Mouse (Mus musculus) brain, embryonic 14.5 days (tissue): Measurements from ENCODE around the gene Junb. TPM values are rescaled to one million over a fixed set of nuclear protein-coding genes. Genes with fewer than 3 reads are reported as not detected.
A peak's percentile ranks its signal among the peaks of the same experiment; 100 is the strongest.

Experiments used
- DNase-seq: peaks from one replicate; pipeline ENCODE4 v3.0.0-alpha.2; 2011; ENCODE audit warnings: low read depth
- CTCF ChIP-seq: fragments of 200-500 bp; IDR thresholded peaks from 2 replicates; pipeline ENCODE4 v1.5.1; 2012; ENCODE audit warnings: inconsistent platforms, mild to moderate bottlenecking, moderate library complexity, borderline replicate concordance; ENCODE audit not compliant: insufficient read depth, insufficient read length; ENCODE audit errors: extremely low read depth
- POLR2A ChIP-seq: fragments of 200-500 bp; IDR thresholded peaks from 2 replicates; pipeline ENCODE4 v1.6.1; 2012; ENCODE audit warnings: mild to moderate bottlenecking, inconsistent platforms, borderline replicate concordance; ENCODE audit not compliant: poor library complexity, insufficient read depth, insufficient read length, severe bottlenecking; ENCODE audit errors: extremely low read depth
- polyA plus RNA-seq: library from polyadenylated mRNA; depleted of rRNA; stranded (reverse); fragments of >200 nt; gene quantifications from 2 replicates; pipeline ENCODE4 v1.2.3, GENCODE M21; 2012

Gene Junb
- polyA plus RNA-seq, 1 experiment, result 7.1 TPM

- DNase-seq, result peak; percentile 70
- TF ChIP-seq CTCF (peak; percentile 61), POLR2A (no peak)
Measured at GRCm38 (mm10) chr8:84945633-84946527, 32.6 kb downstream of the Junb start.

DNA sequence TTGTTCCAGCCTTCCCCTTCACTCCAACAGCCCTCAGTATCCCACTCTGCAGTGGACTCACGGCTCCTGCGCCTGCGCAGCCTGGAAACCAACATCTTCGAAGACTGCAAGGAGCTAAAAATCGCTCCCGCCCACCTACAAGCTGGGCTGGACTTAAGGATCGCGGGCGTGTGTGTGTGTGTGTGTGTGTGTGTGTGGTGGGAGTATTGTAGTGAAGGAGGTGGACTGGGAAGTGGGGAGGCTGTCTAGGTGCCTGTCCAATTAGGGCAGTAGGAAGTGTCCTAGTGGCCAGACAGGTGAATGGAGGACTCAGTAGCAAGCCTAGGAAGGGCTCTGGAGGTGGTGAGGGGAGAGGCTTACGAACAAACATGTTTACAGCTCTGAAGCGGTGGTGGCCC is 33.3 kb downstream of the Junb start:
- TF ChIP-seq CTCF, result no peak
- TF ChIP-seq POLR2A, result no peak
- DNase-seq, result peak; percentile 86

- peak; percentile 80 for DNase-seq
- no peak for TF ChIP-seq CTCF
- no peak for TF ChIP-seq POLR2A
Measured at GRCm38 (mm10) chr8:84944478-84945160, 33.9 kb downstream of the Junb start.

DNA sequence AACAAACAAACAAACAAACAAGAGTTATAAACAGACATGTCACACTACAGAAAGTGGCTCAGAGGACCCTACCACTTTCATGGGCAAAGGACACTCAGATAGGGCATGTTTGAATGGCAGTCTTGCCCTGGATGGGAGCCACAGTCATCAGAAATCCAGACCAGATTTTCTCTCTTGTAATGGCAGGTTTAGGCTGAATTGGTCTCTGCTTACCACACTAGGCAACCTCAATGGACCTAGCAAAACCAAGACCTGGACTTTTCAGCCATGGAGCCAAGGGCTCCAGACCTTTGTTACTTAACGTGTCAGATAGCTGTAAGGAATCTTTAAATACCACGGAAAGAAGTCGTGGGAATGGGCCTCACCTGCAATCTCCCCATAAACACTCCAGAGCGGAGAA is 34.8 kb downstream of the Junb start:
- peak; percentile 58 for DNase-seq
- TF ChIP-seq CTCF (no peak), POLR2A (no peak)

- no peak for DNase-seq
- no peak for TF ChIP-seq POLR2A
Measured at GRCm38 (mm10) chr8:84937620-84938485, 40.7 kb downstream of the Junb start.

DNA sequence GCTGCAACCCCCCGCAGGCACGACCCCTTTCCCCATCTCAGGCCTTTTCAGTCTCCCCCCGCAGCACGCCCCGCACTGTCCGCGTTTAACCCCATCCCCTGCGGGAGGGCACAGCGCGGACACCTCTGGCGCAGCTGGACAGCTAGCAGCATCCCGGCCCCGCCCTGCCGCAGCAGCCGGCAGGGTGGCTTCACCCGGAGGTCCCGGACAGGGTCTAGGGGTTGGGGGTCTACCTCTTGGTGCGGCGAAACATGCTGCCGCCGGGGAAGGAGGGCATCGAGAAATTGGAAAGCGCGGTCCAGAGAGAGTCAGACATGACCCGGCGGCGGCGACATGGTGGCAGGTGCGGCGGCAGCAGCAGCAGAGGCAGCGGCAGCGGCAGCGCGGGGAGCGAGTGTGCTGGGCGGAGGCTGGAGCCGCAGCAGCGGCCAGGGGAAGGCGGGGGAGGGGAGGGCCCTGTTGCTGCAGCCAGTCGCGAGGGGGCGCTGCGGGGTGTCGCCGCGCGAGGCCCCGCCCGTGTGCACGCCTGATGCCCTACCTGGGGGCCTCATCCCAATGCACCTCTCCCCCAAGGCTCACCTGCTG is 41.5 kb downstream of the Junb start, which contains the start of gene Mast1:
Gene Mast1 (minus strand): TSS at position 398 of the 585 bp plus-strand sequence.
- peak; percentile 87 for TF ChIP-seq POLR2A
- TF ChIP-seq CTCF, result peak; percentile 67
- peak; percentile 93 for DNase-seq

- peak; percentile 64 for DNase-seq
- no peak for TF ChIP-seq POLR2A
- no peak for TF ChIP-seq CTCF
Measured at GRCm38 (mm10) chr8:84936041-84936961, 42.2 kb downstream of the Junb start.

DNA sequence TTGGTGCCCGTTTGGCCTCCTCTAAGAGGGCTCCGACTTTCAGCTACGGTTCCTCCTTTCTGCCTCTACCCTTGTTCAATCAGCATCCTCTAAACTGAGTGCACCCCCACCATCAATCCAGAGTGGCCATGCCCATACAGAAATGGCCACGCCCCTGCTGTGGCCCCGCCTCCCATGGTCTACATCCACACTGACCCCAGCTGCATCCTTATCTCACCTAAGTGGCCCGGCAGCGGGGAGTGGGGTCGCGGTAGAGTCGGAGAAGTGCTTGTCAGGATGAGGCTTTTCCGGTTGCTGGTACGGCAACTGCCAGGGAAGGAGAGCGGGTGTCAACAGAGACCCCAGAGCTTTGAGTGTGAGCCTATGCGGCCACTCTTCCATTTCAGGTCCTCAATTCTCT is 43.0 kb downstream of the Junb start:
- peak; percentile 38 for DNase-seq
- no peak for TF ChIP-seq CTCF
- no peak for TF ChIP-seq POLR2A

- TF ChIP-seq CTCF (no peak), POLR2A (no peak)
- DNase-seq, result peak; percentile 96
Measured at GRCm38 (mm10) chr8:84934860-84935259, 43.7 kb downstream of the Junb start.

DNA sequence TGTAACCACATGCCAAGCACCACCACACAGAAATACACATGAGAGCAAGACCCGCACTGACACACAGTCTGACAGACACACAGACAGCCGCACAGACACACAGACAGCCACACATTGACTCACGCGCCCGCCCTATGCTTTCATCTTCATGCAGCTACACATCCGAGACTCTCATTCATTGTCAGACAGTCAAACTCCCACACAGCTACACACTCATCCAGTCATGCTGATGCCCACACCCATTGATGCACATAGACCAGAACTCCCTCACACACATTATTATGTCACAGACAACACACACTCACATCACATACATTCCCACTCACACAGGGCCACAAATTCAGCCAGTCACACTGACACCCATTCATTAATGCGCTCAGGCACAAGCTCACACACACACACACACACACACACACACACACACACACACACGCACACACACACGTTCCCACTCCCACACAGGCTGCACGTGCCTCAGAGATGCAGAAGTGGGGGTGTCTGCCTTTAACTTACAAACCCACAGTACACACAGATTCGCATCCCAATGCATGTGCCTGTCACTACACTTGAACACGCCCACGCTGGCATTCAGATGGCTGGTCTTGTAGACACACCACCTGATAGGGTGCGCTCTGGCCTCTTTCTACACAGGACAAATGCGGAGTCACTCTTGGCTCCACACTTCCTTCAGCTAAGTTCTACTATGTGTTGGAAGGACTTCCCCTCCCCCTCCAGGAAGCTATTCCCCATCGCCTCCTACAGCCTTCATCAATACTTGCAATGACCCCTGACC is 44.6 kb downstream of the Junb start:
- TF ChIP-seq POLR2A (no peak), CTCF (no peak)
- DNase-seq, result no peak

GRCm38 (mm10) chr8:84930582-84930981 is 47.9 kb downstream of the Junb start:
- DNase-seq, result no peak
- no peak for TF ChIP-seq CTCF
- TF ChIP-seq POLR2A, result no peak
